Mouse (Mus musculus): ENCODE measurements around the gene Hyal3. TPM values are rescaled to one million over a fixed set of nuclear protein-coding genes. Genes with fewer than 3 reads are reported as not detected.

Hyal3 gene
- polyA plus RNA-seq (2015; fragmentation: Nextera tagmentation; extraction: Ambion mirVana), result 1.5 and 1.7 TPM in 2 replicates

- peak within 1 kb of the TSS; percentile 79 for H3K9ac ChIP-seq
- peak within 1 kb of the TSS; percentile 86 for H3K27ac ChIP-seq
- no peaks in the 10 kb centered on the region for H3K9me3 ChIP-seq
- H3K27me3 ChIP-seq, result no peaks in the 10 kb centered on the region
- under 1% methylated on average over 32 of the region's 32 CpGs for WGBS
- peak; percentile 82 for ATAC-seq (ENCODE audit: low FRiP score, low read depth)
- H3K4me2 ChIP-seq (replicated peaks), result peak within 1 kb of the TSS; percentile 88
- peak within 1 kb of the TSS; percentile 65 for H3K4me3 ChIP-seq
- H3K36me3 ChIP-seq, result peaks cover 24% of the 10 kb centered on the region
- H3K4me1 ChIP-seq, result peaks cover 61% of the 10 kb centered on the region
Observed at GRCm38 (mm10) chr9:107580501-107581317, at the start of gene Hyal3. Gene Hyal3 (plus strand): TSS chr9:107580818.

- ATAC-seq (ENCODE audit: low FRiP score, low read depth), result peak; percentile 99
- H3K4me3 ChIP-seq, result peak within 1 kb of the TSS; percentile 94
- H3K36me3 ChIP-seq, result peaks cover 25% of the 10 kb centered on the region
- peaks cover 4% of the 10 kb centered on the region for H3K27me3 ChIP-seq
- peak within 1 kb of the TSS; percentile 75 for H3K27ac ChIP-seq
- H3K9ac ChIP-seq, result peak within 1 kb of the TSS; percentile 94
- peak within 1 kb of the TSS; percentile 99 for H3K4me2 ChIP-seq (replicated peaks)
- H3K4me1 ChIP-seq, result peaks cover 29% of the 10 kb centered on the region
- H3K9me3 ChIP-seq, result no peaks in the 10 kb centered on the region
- WGBS, result under 1% methylated on average over 48 of the region's 48 CpGs
Observed at GRCm38 (mm10) chr9:107533791-107534407, 46.7 kb upstream of the Hyal3 start, which contains the start of gene Tmem115. Gene Tmem115 (plus strand): TSS chr9:107533945.

GRCm38 (mm10) chr9:107534408-107535202 is 46.0 kb upstream of the Hyal3 start:
- H3K4me1 ChIP-seq, result peaks cover 29% of the 10 kb centered on the region
- peaks cover 4% of the 10 kb centered on the region for H3K27me3 ChIP-seq
- H3K36me3 ChIP-seq, result peaks cover 32% of the 10 kb centered on the region
- H3K4me3 ChIP-seq, result peak overlapping the region; percentile 94
- peak overlapping the region; percentile 94 for H3K9ac ChIP-seq
- no peaks in the 10 kb centered on the region for H3K9me3 ChIP-seq
- peak overlapping the region; percentile 99 for H3K4me2 ChIP-seq (replicated peaks)
- peak overlapping the region; percentile 75 for H3K27ac ChIP-seq
- ATAC-seq (ENCODE audit: low FRiP score, low read depth), result no peak
- WGBS, result 1% methylated on average over 40 of the region's 40 CpGs

- 89% methylated on average over 7 of the region's 7 CpGs for WGBS
- H3K27ac ChIP-seq, result no peak overlapping the region
- no peaks in the 10 kb centered on the region for H3K27me3 ChIP-seq
- peaks cover 47% of the 10 kb centered on the region for H3K4me1 ChIP-seq
- no peak overlapping the region for H3K4me2 ChIP-seq (replicated peaks)
- no peak overlapping the region for H3K9ac ChIP-seq
- no peak for ATAC-seq (ENCODE audit: low FRiP score, low read depth)
- H3K36me3 ChIP-seq, result peaks cover 38% of the 10 kb centered on the region
- no peak overlapping the region for H3K4me3 ChIP-seq
- no peaks in the 10 kb centered on the region for H3K9me3 ChIP-seq
Observed at GRCm38 (mm10) chr9:107538231-107538630, 42.4 kb upstream of the Hyal3 start.

GRCm38 (mm10) chr9:107538711-107539110 is 41.9 kb upstream of the Hyal3 start:
- peaks cover 43% of the 10 kb centered on the region for H3K36me3 ChIP-seq
- peaks cover 47% of the 10 kb centered on the region for H3K4me1 ChIP-seq
- no peak overlapping the region for H3K4me3 ChIP-seq
- ATAC-seq (ENCODE audit: low FRiP score, low read depth), result no peak
- H3K27ac ChIP-seq, result no peak overlapping the region
- H3K9me3 ChIP-seq, result no peaks in the 10 kb centered on the region
- H3K27me3 ChIP-seq, result no peaks in the 10 kb centered on the region
- H3K4me2 ChIP-seq (replicated peaks), result no peak overlapping the region
- no peak overlapping the region for H3K9ac ChIP-seq
- 94% methylated on average over 3 of the region's 3 CpGs for WGBS

- H3K4me3 ChIP-seq, result no peak overlapping the region
- H3K4me1 ChIP-seq, result peaks cover 46% of the 10 kb centered on the region
- H3K36me3 ChIP-seq, result peaks cover 55% of the 10 kb centered on the region
- WGBS, result 94% methylated on average over 8 of the region's 8 CpGs
- H3K27me3 ChIP-seq, result no peaks in the 10 kb centered on the region
- H3K9me3 ChIP-seq, result no peaks in the 10 kb centered on the region
- no peak overlapping the region for H3K4me2 ChIP-seq (replicated peaks)
- no peak overlapping the region for H3K27ac ChIP-seq
- ATAC-seq (ENCODE audit: low FRiP score, low read depth), result no peak
- no peak overlapping the region for H3K9ac ChIP-seq
Observed at GRCm38 (mm10) chr9:107539940-107540339, 40.7 kb upstream of the Hyal3 start.

- no peak overlapping the region for H3K4me3 ChIP-seq
- no peak overlapping the region for H3K9ac ChIP-seq
- no peaks in the 10 kb centered on the region for H3K27me3 ChIP-seq
- H3K36me3 ChIP-seq, result peaks cover 60% of the 10 kb centered on the region
- H3K4me2 ChIP-seq (replicated peaks), result peak overlapping the region; percentile 96
- no peak overlapping the region for H3K27ac ChIP-seq
- H3K9me3 ChIP-seq, result no peaks in the 10 kb centered on the region
- 72% methylated on average over 4 of the region's 4 CpGs for WGBS
- no peak for ATAC-seq (ENCODE audit: low FRiP score, low read depth)
- H3K4me1 ChIP-seq, result peaks cover 43% of the 10 kb centered on the region
Observed at GRCm38 (mm10) chr9:107540420-107540819, 40.2 kb upstream of the Hyal3 start.

- Histone ChIP-seq H3K9me3 (no peaks in the 10 kb centered on the region), H3K36me3 (peaks cover 61% of the 10 kb centered on the region), H3K27me3 (no peaks in the 10 kb centered on the region), H3K4me2 (replicated peaks) (peak overlapping the region; percentile 96), H3K9ac (peak overlapping the region; percentile 59), H3K27ac (no peak overlapping the region), H3K4me1 (peaks cover 42% of the 10 kb centered on the region), H3K4me3 (peak overlapping the region; percentile 63)
- no peak for ATAC-seq (ENCODE audit: low FRiP score, low read depth)
- 28% methylated on average over 10 of the region's 10 CpGs for WGBS
Observed at GRCm38 (mm10) chr9:107541005-107541404, 39.6 kb upstream of the Hyal3 start.

- Histone ChIP-seq H3K36me3 (peaks cover 58% of the 10 kb centered on the region), H3K4me1 (peaks cover 42% of the 10 kb centered on the region), H3K9me3 (no peaks in the 10 kb centered on the region), H3K27ac (0 out of 2 replicates have a peak within 1 kb of the TSS, but pooled peaks have one; percentile 17), H3K27me3 (no peaks in the 10 kb centered on the region), H3K4me2 (replicated peaks) (peak within 1 kb of the TSS; percentile 96), H3K4me3 (peak within 1 kb of the TSS; percentile 63), H3K9ac (peak within 1 kb of the TSS; percentile 73)
- WGBS, result under 1% methylated on average over 46 of the region's 46 CpGs
- peak; percentile 87 for ATAC-seq (ENCODE audit: low FRiP score, low read depth)
Observed at GRCm38 (mm10) chr9:107541474-107542351, 38.9 kb upstream of the Hyal3 start, which contains the start of the genes Cyb561d2 and Nprl2. Gene Cyb561d2 (minus strand): TSS chr9:107542193. Gene Nprl2 (plus strand): TSS chr9:107542226.

GRCm38 (mm10) chr9:107542352-107542686 is 38.3 kb upstream of the Hyal3 start:
- peak overlapping the region; percentile 63 for H3K4me3 ChIP-seq
- WGBS, result under 1% methylated on average over 11 of the region's 11 CpGs
- peak overlapping the region; percentile 73 for H3K9ac ChIP-seq
- peaks cover 52% of the 10 kb centered on the region for H3K36me3 ChIP-seq
- H3K27me3 ChIP-seq, result no peaks in the 10 kb centered on the region
- H3K9me3 ChIP-seq, result no peaks in the 10 kb centered on the region
- H3K27ac ChIP-seq, result 0 out of 2 replicates have a peak overlapping the region, but pooled peaks have one; percentile 17
- peak overlapping the region; percentile 96 for H3K4me2 ChIP-seq (replicated peaks)
- peaks cover 42% of the 10 kb centered on the region for H3K4me1 ChIP-seq
- ATAC-seq (ENCODE audit: low FRiP score, low read depth), result peak; percentile 2; the same call in 1 of the 2 replicates

- H3K4me1 ChIP-seq, result peaks cover 42% of the 10 kb centered on the region
- no peak for ATAC-seq (ENCODE audit: low FRiP score, low read depth)
- WGBS, result 41% methylated on average over 8 of the region's 8 CpGs
- peak overlapping the region; percentile 63 for H3K4me3 ChIP-seq
- H3K4me2 ChIP-seq (replicated peaks), result peak overlapping the region; percentile 96
- H3K36me3 ChIP-seq, result peaks cover 48% of the 10 kb centered on the region
- H3K27me3 ChIP-seq, result no peaks in the 10 kb centered on the region
- H3K9me3 ChIP-seq, result no peaks in the 10 kb centered on the region
- H3K27ac ChIP-seq, result no peak overlapping the region
- peak overlapping the region; percentile 73 for H3K9ac ChIP-seq
Observed at GRCm38 (mm10) chr9:107542721-107543120, 37.9 kb upstream of the Hyal3 start.
